Mouse (Mus musculus) heart, postnatal 0 days (tissue): ENCODE results near the gene Car15. TPM values are rescaled to one million over a fixed set of nuclear protein-coding genes. Genes with fewer than 3 reads are reported as not detected.

Source experiments
- ATAC-seq: fragments of 200-750 bp; cut with Nextera tagmentation; 2 replicates; pipeline ENCODE4 v1.8.0; 2017; ENCODE audit warnings: low read depth, moderate number of reproducible peaks, moderate library complexity; ENCODE audit not compliant: insufficient read depth
- DNase-seq: peaks from one replicate; pipeline ENCODE4 v3.0.0-alpha.2; 2016; ENCODE audit warnings: low spot score
- H3K27ac ChIP-seq: fragments of 300-500 bp; sonication (generic); 2 replicates; pipeline ENCODE4 v1.5.1; 2014; ENCODE audit warnings: low read depth, mild to moderate bottlenecking
- H3K27me3 ChIP-seq: fragments of 300-500 bp; sonication (generic); 2 replicates; pipeline ENCODE4 v1.6.1; 2014; ENCODE audit warnings: low read length, mixed read lengths; ENCODE audit not compliant: control insufficient read depth, insufficient read depth
- H3K36me3 ChIP-seq: fragments of 300-500 bp; sonication (generic); replicated peaks from 2 replicates; pipeline ENCODE4 v1.6.1; 2014; ENCODE audit warnings: low read length, mixed read lengths; ENCODE audit not compliant: control insufficient read depth, insufficient read depth
- H3K4me1 ChIP-seq: fragments of 300-500 bp; sonication (generic); 2 replicates; pipeline ENCODE4 v1.6.1; 2014; ENCODE audit warnings: antibody characterized with exemption; ENCODE audit not compliant: control insufficient read depth, insufficient read depth
- H3K4me2 ChIP-seq: fragments of 300-500 bp; sonication (generic); 2 replicates; pipeline ENCODE4 v1.6.1; 2014; ENCODE audit warnings: low read depth, mild to moderate bottlenecking, low read length, moderate library complexity
- H3K4me3 ChIP-seq: fragments of 300-500 bp; sonication (generic); 2 replicates; pipeline ENCODE4 v1.5.1; 2014; ENCODE audit warnings: low read depth, low read length
- H3K9ac ChIP-seq: fragments of 300-500 bp; sonication (generic); replicated peaks from 2 replicates; pipeline ENCODE4 v1.6.1; 2014; ENCODE audit warnings: low read depth, low read length, mixed read lengths
- H3K9me3 ChIP-seq: fragments of 300-500 bp; sonication (generic); replicated peaks from 2 replicates; pipeline ENCODE4 v1.6.1; 2016; ENCODE audit warnings: low read length; ENCODE audit not compliant: control insufficient read depth
- CTCF ChIP-seq: IDR thresholded peaks from 2 replicates; pipeline ENCODE4 v1.5.1; 2016; ENCODE audit warnings: antibody characterized with exemption, control low read depth, low read depth
- EP300 ChIP-seq: IDR thresholded peaks from 2 replicates; pipeline ENCODE4 v1.6.1; 2016; ENCODE audit warnings: antibody characterized with exemption, low read depth
- WGBS: fragments of 180-500 bp; shearing (Covaris S2); extraction: QIAGEN DNeasy Blood & Tissue Kit; methylation state at CpG from one replicate; pipeline ENCODE4 v1.1.7; 2014; 5-methylcytosine and 5-hydroxymethylcytosine counted together
- polyA plus RNA-seq: library from polyadenylated mRNA; unstranded; fragments of >200 nt; fragmentation: Nextera tagmentation; extraction: Ambion mirVana; gene quantifications from 2 replicates; pipeline ENCODE4 v1.2.1, GENCODE M21; 2015
- total RNA-seq: library from RNA; depleted of rRNA; stranded (reverse); fragments of >200 nt; gene quantifications from 2 replicates; pipeline ENCODE4 v1.2.3, GENCODE M21; 2014; ENCODE audit warnings: low replicate concordance

Gene Car15
- total and polyA plus RNA-seq, 2 experiments from 2014 or later, result 0.25 to 0.27 TPM

DNA sequence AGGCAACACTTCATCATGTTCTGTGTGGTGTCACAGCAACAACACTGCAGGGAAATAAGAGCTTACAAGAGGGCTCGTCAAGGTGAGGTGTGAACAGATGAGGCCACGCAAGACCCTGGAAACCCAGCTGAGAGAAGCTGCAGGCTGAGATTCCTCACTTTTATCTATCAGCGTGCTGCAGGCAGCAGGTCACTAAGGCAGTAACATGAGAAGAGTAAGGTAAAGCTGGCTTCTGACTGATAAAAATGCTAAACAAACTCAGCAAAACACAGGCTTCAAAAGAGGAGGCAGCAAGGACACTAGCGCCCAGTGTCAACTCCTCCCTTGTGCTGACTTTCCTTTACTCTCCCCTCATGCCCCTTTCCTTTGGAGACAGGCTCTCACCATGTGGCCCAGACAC is 34.8 kb upstream of the Car15 start:
- no peak overlapping the region for H3K9ac ChIP-seq
- no peak overlapping the region for H3K27ac ChIP-seq
- peaks cover 20% of the 10 kb centered on the region for H3K4me1 ChIP-seq
- no peaks in the 10 kb centered on the region for H3K27me3 ChIP-seq
- DNase-seq (no peak), ATAC-seq (no peak)
- no peak overlapping the region for H3K4me3 ChIP-seq
- H3K9me3 ChIP-seq, result no peaks in the 10 kb centered on the region
- WGBS, result 33% methylated on average over 4 of the region's 4 CpGs
- TF ChIP-seq EP300 (no peak), CTCF (no peak)
- no peak overlapping the region for H3K4me2 ChIP-seq
- peaks cover 36% of the 10 kb centered on the region for H3K36me3 ChIP-seq

DNA sequence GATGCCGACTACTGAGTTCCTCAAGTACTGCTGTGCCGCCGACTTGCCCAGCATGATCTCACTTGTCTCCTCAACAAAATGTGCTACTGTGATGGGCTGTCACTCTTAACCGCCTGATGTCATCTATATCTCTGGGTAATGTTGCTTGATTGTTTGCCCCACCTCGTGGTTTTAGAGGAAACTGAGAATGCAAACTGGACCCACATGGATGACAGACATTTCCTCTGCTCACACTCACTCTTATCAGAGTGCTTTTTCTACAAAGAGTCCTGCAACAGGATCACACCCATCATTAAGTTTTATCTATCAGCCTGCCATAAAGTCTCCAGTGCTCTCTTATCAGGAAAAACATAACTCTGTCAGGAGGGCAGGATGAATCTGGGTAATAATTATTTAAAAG is 33.1 kb upstream of the Car15 start:
- no peak for DNase-seq
- no peak overlapping the region for H3K4me2 ChIP-seq
- H3K9ac ChIP-seq, result no peak overlapping the region
- peaks cover 40% of the 10 kb centered on the region for H3K36me3 ChIP-seq
- TF ChIP-seq CTCF (no peak), EP300 (no peak)
- H3K9me3 ChIP-seq, result no peaks in the 10 kb centered on the region
- WGBS, result 34% methylated on average over 5 of the region's 5 CpGs
- H3K4me1 ChIP-seq, result peaks cover 20% of the 10 kb centered on the region
- no peak overlapping the region for H3K27ac ChIP-seq
- no peaks in the 10 kb centered on the region for H3K27me3 ChIP-seq
- H3K4me3 ChIP-seq, result no peak overlapping the region
- ATAC-seq, result no peak

DNA sequence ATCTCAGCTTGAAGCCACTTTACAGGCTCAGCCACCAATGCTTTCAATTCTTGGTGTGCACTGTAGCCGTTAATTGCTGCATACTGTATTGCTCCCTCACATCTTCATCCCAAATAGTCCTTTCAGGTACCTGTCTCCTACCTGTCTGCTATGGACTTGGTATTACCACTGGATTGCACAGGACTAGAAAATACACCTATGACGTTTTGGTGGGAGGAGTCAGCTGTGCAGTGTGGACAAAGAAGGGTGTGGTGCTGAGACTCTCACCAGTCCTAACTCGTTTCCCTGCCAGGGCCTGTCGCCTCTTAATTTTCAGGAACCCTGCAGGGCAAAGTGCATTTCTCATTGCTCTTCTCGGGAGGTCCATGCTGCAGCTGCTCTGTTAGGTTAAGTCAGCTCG is 27.6 kb upstream of the Car15 start:
- no peak overlapping the region for H3K27ac ChIP-seq
- TF ChIP-seq CTCF (no peak), EP300 (no peak)
- no peak overlapping the region for H3K4me3 ChIP-seq
- no peaks in the 10 kb centered on the region for H3K27me3 ChIP-seq
- WGBS, result 73% methylated on average over 6 of the region's 6 CpGs
- no peaks in the 10 kb centered on the region for H3K9me3 ChIP-seq
- H3K9ac ChIP-seq, result no peak overlapping the region
- H3K4me1 ChIP-seq, result no peaks in the 10 kb centered on the region
- no peak for ATAC-seq
- H3K4me2 ChIP-seq, result no peak overlapping the region
- peaks cover 22% of the 10 kb centered on the region for H3K36me3 ChIP-seq
- DNase-seq, result no peak

GRCm38 (mm10) chr16:17865293-17865692 is 27.1 kb upstream of the Car15 start:
- Histone ChIP-seq H3K9me3 (no peaks in the 10 kb centered on the region), H3K4me2 (no peak overlapping the region), H3K27ac (no peak overlapping the region), H3K4me1 (no peaks in the 10 kb centered on the region), H3K4me3 (no peak overlapping the region), H3K9ac (no peak overlapping the region), H3K27me3 (no peaks in the 10 kb centered on the region), H3K36me3 (peaks cover 19% of the 10 kb centered on the region)
- ATAC-seq, result no peak
- TF ChIP-seq CTCF (no peak), EP300 (no peak)
- no peak for DNase-seq
- WGBS, result 86% methylated on average over 2 of the region's 2 CpGs

GRCm38 (mm10) chr16:17858592-17858991 is 20.4 kb upstream of the Car15 start:
- H3K27me3 ChIP-seq, result no peaks in the 10 kb centered on the region
- no peak overlapping the region for H3K4me3 ChIP-seq
- H3K36me3 ChIP-seq, result peaks cover 62% of the 10 kb centered on the region
- H3K9ac ChIP-seq, result no peak overlapping the region
- H3K9me3 ChIP-seq, result no peaks in the 10 kb centered on the region
- H3K27ac ChIP-seq, result no peak overlapping the region
- no peaks in the 10 kb centered on the region for H3K4me1 ChIP-seq
- no peak for DNase-seq
- no peak overlapping the region for H3K4me2 ChIP-seq
- TF ChIP-seq CTCF, result peak; percentile 71
- no peak for TF ChIP-seq EP300
- peak; percentile 49; the same call in 1 of the 2 replicates for ATAC-seq

- Histone ChIP-seq H3K4me1 (no peaks in the 10 kb centered on the region), H3K36me3 (peaks cover 70% of the 10 kb centered on the region)
- TF ChIP-seq EP300, result no peak
- TF ChIP-seq CTCF, result no peak
These were observed 19.0 kb upstream of the Car15 start for GRCm38 (mm10) chr16:17857157-17857556.

More at GRCm38 (mm10) chr16:17857157-17857556, 19.0 kb upstream of the Car15 start:
- Histone ChIP-seq H3K4me2 (no peak overlapping the region), H3K27ac (no peak overlapping the region), H3K9me3 (no peaks in the 10 kb centered on the region), H3K9ac (no peak overlapping the region), H3K27me3 (no peaks in the 10 kb centered on the region), H3K4me3 (no peak overlapping the region)
- ATAC-seq (no peak), DNase-seq (no peak)
- WGBS, result 89% methylated on average over 7 of the region's 7 CpGs
